Mouse (Mus musculus) brain, embryonic 14.5 days (tissue): Measurements from ENCODE around the gene Tmprss5.

ENCODE experiments used
- CTCF ChIP-seq: fragments of 200-500 bp; IDR thresholded peaks from 2 replicates; pipeline ENCODE4 v1.5.1; 2012; ENCODE audit warnings: inconsistent platforms, mild to moderate bottlenecking, moderate library complexity, borderline replicate concordance; ENCODE audit not compliant: insufficient read depth, insufficient read length; ENCODE audit errors: extremely low read depth
- POLR2A ChIP-seq: fragments of 200-500 bp; IDR thresholded peaks from 2 replicates; pipeline ENCODE4 v1.6.1; 2012; ENCODE audit warnings: mild to moderate bottlenecking, inconsistent platforms, borderline replicate concordance; ENCODE audit not compliant: poor library complexity, insufficient read depth, insufficient read length, severe bottlenecking; ENCODE audit errors: extremely low read depth

DNA sequence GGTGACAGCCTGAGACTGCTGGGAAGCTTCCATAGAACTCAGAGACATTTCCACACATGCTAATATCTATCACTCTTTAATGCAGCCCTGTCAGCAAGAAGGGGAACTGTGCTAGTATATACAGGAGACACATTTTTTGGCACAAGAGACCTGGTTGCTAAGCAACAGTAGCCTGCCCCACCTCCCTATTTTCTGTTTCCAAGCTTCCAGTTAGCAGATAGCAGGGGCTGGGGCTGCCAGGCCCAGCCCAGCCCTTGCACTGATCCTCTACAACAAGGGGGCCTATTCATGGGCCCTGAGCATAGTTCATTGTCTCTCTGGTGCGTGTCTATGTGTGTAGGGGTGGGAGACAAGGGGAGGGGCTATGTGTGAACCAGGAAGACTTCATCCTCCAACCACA lies 21.3 kb downstream of the Tmprss5 start:
- TF ChIP-seq CTCF (no peak), POLR2A (no peak)
